Mouse (Mus musculus) CH12.LX (cell line): Measurements from ENCODE around the gene Ap1g1.

Experiments
- CHD1 ChIP-seq: IDR thresholded peaks from 2 replicates; pipeline ENCODE4 v1.6.1; 2012; ENCODE audit warnings: low read depth, low read length, improper control_type of control experiment, inconsistent platforms
- CTCF ChIP-seq, 2 experiments: IDR thresholded peaks in 1 of 2; conservative IDR thresholded peaks in 1 of 2; 2 replicates each; pipeline ENCODE4 v1.5.1; 2011 to 2012; ENCODE audit warnings: low read depth in 2 of 2, low read length in 2 of 2, improper control_type of control experiment in 1 of 2, inconsistent platforms in 1 of 2, mild to moderate bottlenecking in 1 of 2, moderate library complexity in 1 of 2

DNA sequence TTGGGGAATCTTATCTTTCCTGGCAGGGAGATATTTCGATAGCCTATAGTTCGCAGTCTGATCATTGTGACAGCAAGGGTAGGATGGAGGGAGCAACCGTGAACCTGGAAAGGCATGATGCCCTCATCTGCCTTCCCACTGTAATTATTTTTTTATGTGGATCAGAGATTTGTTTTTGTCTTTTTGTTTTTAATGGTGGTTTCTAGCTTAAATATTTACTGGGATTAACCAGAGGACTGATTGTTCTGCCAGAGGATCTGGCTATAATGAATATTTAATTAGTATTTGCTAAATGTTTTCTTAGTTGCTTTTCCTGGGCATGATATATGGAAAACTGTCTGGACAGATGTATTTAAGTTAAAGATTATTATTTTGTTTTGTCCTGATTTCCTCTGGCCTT is 24.9 kb downstream of the Ap1g1 start:
- TF ChIP-seq CTCF (conservative IDR thresholded peaks at IDR 0.05 in 1 of 2, IDR thresholded peaks at IDR 0.05 in 1 of 2; ENCODE audit: low read depth in 2 of 2, low read length in 2 of 2) (no peak), CHD1 (no peak)
